Mouse (Mus musculus) neutrophil, adult 5-6 weeks (primary cell): Measurements from ENCODE around the gene Gm10309. TPM values are rescaled to one million over a fixed set of nuclear protein-coding genes. Genes with fewer than 3 reads are reported as not detected.
"Not testable (repeated sequence)": the region's sequence is repeated elsewhere in the genome, so short reads cannot be mapped to it uniquely, and the experiment has no call there.

Experiments used
- ATAC-seq: fragments of 151-379, 151-347 bp; 2 replicates; pipeline ENCODE4 v1.8.0; 2017; ENCODE audit warnings: mild to moderate bottlenecking, moderate TSS enrichment; ENCODE audit not compliant: insufficient number of reproducible peaks, poor library complexity, low FRiP score, severe bottlenecking; ENCODE audit errors: extremely low read depth
- total RNA-seq: library from RNA; stranded (forward); fragments of 200-1000 nt; gene quantifications from 2 replicates; pipeline ENCODE4 v1.2.3, GENCODE M21; 2017

The Gm10309 gene
- total RNA-seq, 1 experiment from 2014 or later: not detected

GRCm38 (mm10) chr17:86484087-86484737 is 20.8 kb downstream of the Gm10309 start:
- peak; percentile 49; the same call in 1 of the 2 replicates for ATAC-seq

- ATAC-seq: no peak
Observed at GRCm38 (mm10) chr17:86482675-86483074, 22.4 kb downstream of the Gm10309 start.

GRCm38 (mm10) chr17:86479406-86479805 is 25.6 kb downstream of the Gm10309 start:
- ATAC-seq: no peak

DNA sequence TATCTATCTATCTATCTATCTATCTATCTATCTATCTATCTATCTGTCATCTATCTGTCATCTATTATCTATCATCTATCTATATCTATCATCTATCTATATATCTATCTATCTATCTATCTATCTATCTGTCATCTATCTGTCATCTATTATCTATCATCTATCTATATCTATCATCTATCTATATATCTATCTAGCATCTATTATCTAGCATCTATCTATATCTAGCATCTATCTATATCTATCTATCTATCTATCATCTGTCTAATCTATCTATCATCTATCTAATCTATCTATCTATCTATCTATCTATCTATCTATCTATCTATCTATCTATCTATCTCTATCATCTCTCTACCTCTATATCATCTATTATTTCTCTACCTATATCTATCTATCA is 27.6 kb downstream of the Gm10309 start:
- not testable (repeated sequence) for ATAC-seq

DNA sequence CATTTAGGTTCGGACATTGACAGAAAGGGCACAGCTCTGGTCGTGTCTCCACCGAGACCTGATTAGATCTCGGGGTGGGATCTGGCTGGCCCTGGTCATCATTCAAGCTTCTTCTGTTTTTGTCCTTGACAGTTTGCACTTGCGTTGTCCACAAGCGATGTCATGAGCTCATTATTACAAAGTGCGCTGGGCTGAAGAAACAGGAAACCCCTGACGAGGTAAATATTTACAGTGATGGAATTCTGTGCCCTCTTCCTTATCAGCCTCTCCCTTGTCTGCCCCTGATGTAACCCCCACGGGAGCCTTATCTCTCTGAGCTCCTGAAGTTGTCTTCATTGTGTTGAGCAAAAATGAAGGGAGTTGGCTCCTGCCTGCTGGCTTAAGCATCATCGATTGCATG is 28.4 kb downstream of the Gm10309 start:
- ATAC-seq: no peak

DNA sequence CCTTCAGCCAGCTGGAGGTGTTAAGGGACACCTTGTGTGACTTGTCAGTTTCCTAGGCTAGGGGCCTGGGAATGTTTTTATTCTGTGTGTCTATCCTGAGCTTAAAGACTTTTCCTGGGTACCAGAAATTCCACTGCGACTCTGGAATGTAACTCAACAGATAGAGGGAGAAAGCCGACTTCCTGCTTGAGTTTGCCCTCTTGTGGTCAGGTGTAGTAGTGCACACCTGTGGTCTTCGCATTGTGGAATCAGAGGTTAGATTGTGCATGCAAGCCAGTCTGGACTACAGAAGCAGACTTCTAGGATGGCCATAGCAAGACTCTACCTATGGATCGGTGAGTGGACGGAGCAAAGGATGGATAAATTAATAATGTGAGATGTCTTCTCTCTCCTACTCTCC is 33.3 kb downstream of the Gm10309 start:
- ATAC-seq: no peak

GRCm38 (mm10) chr17:86470160-86470559 is 34.9 kb downstream of the Gm10309 start:
- no peak for ATAC-seq

GRCm38 (mm10) chr17:86467967-86468366 is 37.1 kb downstream of the Gm10309 start:
- ATAC-seq: no peak

DNA sequence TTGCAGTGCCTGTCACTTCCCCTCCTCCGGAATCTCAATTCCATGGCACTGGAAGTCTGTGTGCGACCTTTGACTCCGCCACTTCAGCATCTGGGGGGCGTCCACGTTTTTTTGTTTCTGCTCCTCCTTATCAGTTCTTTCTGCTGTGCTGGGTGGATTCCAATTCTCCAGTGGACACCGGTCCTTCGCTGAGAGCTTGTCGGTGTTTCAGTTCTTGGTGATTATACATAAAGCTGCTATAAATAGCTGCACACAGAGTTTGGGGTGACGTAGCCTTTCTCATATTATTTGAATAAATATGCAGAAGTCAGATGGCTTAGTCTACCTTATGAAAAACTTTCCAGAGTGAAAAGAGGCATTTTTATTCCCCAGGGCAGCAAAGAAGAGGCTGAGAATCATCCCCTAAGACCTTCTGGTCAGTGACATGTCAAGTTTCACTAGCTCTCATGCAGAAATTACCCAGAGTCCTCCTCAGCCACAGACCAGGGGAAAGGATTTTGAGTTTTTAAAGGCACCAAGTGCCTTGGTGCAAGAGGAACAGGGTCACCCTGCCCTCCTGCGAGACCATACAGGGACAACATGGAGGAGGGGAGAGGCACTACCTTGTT is 37.6 kb downstream of the Gm10309 start:
- ATAC-seq: peak; percentile 63

DNA sequence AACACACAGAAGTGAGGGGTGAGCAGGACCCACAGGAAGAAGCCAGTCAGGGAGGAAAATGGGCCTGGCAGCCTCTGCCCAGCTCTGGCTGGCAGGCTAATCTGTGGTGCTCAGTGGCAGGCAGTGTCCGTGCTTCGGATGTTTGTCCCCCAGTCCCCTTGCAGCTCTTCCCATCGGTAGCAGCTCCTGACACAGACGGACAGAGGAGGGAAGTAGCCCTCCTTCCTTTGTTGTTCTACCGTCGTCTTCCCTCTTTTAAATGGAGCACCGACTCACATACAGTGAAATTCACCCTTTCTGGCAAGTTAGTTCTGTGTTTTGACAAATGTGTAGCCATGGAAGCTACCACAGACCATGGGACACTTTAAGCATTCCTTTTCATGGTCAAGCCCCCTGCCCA is 38.2 kb downstream of the Gm10309 start:
- no peak for ATAC-seq

GRCm38 (mm10) chr17:86466412-86466811 is 38.6 kb downstream of the Gm10309 start:
- no peak for ATAC-seq

- no peak for ATAC-seq
Observed at GRCm38 (mm10) chr17:86465865-86466264, 39.2 kb downstream of the Gm10309 start.

- ATAC-seq: no peak
Observed at GRCm38 (mm10) chr17:86464689-86465363, 40.2 kb downstream of the Gm10309 start.

- no peak for ATAC-seq
Observed at GRCm38 (mm10) chr17:86464197-86464596, 40.8 kb downstream of the Gm10309 start.

DNA sequence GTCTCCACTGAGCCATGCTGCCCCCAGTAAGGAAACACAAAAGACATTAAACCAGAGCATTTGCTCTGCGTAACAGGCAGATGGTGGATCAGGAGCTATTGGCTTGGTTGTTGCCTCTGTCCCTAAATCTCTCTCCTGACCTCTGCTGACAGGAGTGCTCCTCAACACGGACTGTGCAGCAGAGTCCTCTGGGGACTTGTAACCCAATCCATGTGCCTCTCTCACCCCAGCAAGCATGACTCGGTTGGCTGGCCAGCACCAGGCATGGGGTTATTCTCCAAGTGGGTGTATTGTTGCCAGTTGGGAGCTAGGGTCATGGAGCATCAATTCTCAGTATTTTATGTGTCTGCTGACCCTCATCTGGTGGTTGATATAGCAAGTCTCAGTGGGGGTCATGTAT is 41.7 kb downstream of the Gm10309 start:
- ATAC-seq: no peak

DNA sequence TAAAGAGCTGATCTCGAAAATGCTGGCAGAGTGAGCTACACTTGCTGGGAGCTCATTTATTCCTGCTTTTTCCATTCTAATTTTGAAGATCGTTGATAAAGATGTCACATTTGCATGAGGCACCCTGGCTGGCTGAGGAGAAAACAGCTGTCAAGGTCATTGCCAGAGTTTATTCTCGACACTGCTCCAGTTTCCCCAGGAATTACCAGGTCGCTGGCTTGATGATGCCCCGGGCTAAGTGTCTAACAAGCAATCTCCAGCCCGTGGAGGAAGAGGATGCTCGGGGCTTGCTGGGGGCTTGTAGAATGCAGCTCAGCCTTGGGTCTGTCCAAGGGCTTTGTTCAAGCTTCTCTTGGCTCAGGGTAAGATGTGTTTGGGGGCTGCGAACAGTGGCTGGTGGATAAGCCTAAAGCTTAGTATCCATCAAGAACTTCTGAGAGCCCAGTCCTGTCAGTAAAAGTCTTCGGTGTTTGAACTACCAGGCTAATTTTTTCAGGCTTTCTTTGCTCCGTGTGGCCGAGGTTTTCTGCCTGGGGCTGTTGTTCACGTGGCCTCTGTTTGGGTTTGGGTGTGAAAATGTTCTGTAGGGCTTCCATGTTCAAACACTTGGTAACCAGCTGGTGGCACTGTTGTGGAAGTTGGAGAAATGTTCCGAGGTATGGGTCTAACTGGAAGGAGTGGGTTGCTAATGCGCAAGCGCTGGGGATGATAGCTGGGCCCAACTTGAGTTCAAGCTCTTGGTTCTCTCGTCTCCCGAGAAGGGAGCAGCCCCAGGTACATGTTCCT is 44.2 kb downstream of the Gm10309 start:
- ATAC-seq: no peak

DNA sequence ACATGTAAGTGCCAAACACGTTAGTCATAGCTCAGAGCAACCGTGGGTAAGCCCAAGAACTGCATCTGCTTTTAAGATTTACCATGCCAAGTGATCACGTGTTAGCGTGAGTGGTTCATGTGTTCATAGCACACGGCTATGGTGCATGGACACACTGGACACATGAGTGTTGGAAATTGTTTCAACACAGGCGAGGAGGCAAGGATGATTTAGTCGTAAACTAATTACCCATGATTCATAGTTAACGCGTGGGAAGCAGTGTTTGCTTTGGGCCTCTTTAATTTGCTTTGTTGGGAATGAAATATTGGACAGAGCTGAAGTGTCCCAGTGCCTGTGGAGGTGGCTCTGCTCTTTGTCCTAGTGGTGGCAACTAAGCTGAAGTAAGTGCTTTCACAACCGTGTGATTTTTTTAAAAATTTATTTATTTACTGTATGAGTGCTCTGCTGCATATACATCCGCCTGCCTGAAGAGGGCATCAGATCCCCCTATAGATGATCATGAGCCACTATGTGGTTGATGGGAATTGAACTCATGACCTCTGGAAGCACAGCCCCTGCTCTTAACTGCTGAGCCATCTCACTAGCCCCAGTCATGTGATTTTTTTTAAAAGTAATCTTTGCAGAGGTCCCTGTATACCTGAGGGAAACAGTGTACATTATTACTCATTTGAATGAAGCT is 46.6 kb downstream of the Gm10309 start:
- no peak for ATAC-seq

DNA sequence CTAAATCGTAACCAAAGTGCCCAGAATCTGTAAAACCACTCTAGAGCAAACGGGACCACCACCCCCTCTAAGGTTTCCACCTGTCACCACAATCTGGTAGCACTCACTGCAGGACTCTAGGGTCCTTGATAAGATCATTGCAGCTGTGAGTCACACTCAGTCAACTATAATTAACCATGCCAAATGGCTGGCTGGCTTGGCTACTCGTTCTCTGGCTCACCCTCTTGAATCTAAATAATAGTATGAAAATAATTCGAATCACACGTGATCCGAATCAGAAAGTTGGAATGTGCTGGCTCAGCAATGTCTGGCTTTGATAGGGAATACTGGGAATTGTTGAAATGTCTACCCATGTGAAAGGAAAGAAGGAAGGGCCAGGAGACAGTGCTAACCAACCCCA is 48.5 kb downstream of the Gm10309 start:
- ATAC-seq: no peak

- ATAC-seq: no peak
Observed at GRCm38 (mm10) chr17:86454351-86454706, 50.7 kb downstream of the Gm10309 start.
